Mouse (Mus musculus): ENCODE measurements at regions not wholly inside any gene's neighbourhood (a gene's known extent, or its start where the extent isn't known, plus 50 kb on each side); places are given as distances from the start of the nearest gene placed in this dataset.

DNA sequence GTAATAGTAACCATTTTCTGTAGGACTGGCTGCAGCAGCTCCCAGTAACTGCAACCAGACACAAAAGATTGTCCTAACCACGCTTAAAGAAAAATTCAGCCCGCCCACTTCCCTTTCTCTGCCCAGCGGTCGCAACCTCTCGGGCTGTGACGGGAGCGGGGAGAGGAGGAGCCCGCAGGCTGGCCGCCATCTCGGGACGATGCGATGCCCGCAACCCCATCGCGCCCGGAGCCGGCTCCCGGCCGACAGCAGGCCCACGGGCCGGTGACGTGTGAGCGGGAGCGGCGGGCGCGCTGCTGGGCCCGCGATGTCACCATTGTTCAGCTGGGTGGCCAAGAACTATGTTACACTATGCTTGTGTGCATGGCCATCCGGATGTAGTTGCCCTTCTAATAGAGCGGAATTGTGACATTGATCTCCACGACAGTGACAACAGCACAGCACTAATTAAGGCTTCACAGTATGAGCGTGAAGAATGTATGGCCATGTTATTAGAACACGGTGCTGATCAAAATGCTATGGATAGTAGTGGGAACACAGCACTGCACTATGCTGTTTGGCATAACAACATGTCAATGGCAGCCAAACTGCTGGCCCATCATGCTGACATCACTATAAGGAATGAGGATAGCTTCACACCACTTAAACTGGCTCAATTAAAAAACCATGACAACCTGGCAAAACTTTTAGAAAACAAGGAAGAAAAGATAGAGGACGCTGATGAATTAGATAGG is 59.2 kb upstream of the C2cd4b start:
- no peaks in the 10 kb centered on the region for H3K4me1 ChIP-seq
- H3K4me3 ChIP-seq = peak overlapping the region; percentile 35; the same call in 1 of the 2 replicates
- no peaks in the 10 kb centered on the region for H3K36me3 ChIP-seq
- H3K9ac ChIP-seq = no peak overlapping the region
- 15% methylated on average over 35 of the region's 35 CpGs for WGBS (ENCODE audit: insufficient replicate concordance)
- peaks cover 20% of the 10 kb centered on the region for H3K27me3 ChIP-seq (replicated peaks)
- peak overlapping the region; percentile 56 for H3K4me2 ChIP-seq
- H3K27ac ChIP-seq = no peak overlapping the region
- H3K9me3 ChIP-seq (replicated peaks) = no peaks in the 10 kb centered on the region
- ATAC-seq = no peak

GRCm38 (mm10) chr9:67708246-67708960 is 50.8 kb upstream of the C2cd4b start:
- 52% methylated on average over 5 of the region's 5 CpGs for WGBS (ENCODE audit: insufficient replicate concordance)
- no peak overlapping the region for H3K27ac ChIP-seq
- no peak for ATAC-seq
- no peaks in the 10 kb centered on the region for H3K36me3 ChIP-seq
- no peak overlapping the region for H3K4me3 ChIP-seq
- H3K4me2 ChIP-seq = no peak overlapping the region
- no peaks in the 10 kb centered on the region for H3K4me1 ChIP-seq
- no peaks in the 10 kb centered on the region for H3K9me3 ChIP-seq (replicated peaks)
- no peak overlapping the region for H3K9ac ChIP-seq
- H3K27me3 ChIP-seq (replicated peaks) = no peaks in the 10 kb centered on the region
